Mouse (Mus musculus) ES-Bruce4 (cell line): ENCODE results near the gene Cux1. TPM values are rescaled to one million over a fixed set of nuclear protein-coding genes. Genes with fewer than 3 reads are reported as not detected.

Experiments used
- H3K27ac ChIP-seq: 2 replicates; pipeline ENCODE4 v1.5.1; 2012; ENCODE audit warnings: low read length, inconsistent platforms; ENCODE audit not compliant: insufficient read depth
- H3K27me3 ChIP-seq: 2 replicates; pipeline ENCODE4 v1.6.1; 2012; ENCODE audit warnings: mild to moderate bottlenecking, low read length, inconsistent platforms; ENCODE audit not compliant: control insufficient read depth, poor library complexity, insufficient read depth, severe bottlenecking
- H3K36me3 ChIP-seq: 2 replicates; pipeline ENCODE4 v1.6.1; 2012; ENCODE audit warnings: inconsistent platforms, mild to moderate bottlenecking, low read length, moderate library complexity; ENCODE audit not compliant: control insufficient read depth, poor library complexity, insufficient read depth, severe bottlenecking
- H3K4me1 ChIP-seq: one replicate; pipeline ENCODE4 v1.8.1; 2011; ENCODE audit warnings: low read length; ENCODE audit not compliant: control insufficient read depth, insufficient read depth
- H3K4me3 ChIP-seq: 2 replicates; pipeline ENCODE4 v1.5.1; 2011; ENCODE audit warnings: low read depth, mild to moderate bottlenecking, low read length
- H3K9ac ChIP-seq: 2 replicates; pipeline ENCODE4 v1.6.1; 2012; ENCODE audit warnings: low read depth, mild to moderate bottlenecking, inconsistent platforms; ENCODE audit not compliant: poor library complexity, severe bottlenecking
- H3K9me3 ChIP-seq: replicated peaks from 2 replicates; pipeline ENCODE4 v1.6.1; 2012; ENCODE audit warnings: mild to moderate bottlenecking, low read length, inconsistent platforms; ENCODE audit not compliant: control insufficient read depth, poor library complexity, insufficient read depth, severe bottlenecking
- CTCF ChIP-seq: IDR thresholded peaks from one replicate; pipeline ENCODE4 v1.8.1; 2011; ENCODE audit warnings: low read depth, low read length
- EP300 ChIP-seq: IDR thresholded peaks from 2 replicates; pipeline ENCODE4 v1.6.1; 2011; ENCODE audit warnings: low read depth, low read length; ENCODE audit not compliant: insufficient read depth
- POLR2A ChIP-seq: IDR thresholded peaks from one replicate; pipeline ENCODE4 v1.8.1; 2011; ENCODE audit warnings: low read length; ENCODE audit not compliant: insufficient read depth
- polyA plus RNA-seq: library from polyadenylated mRNA; stranded (reverse); fragments of >200 nt; gene quantifications from 2 replicates; pipeline ENCODE4 v1.2.4, GENCODE M21; 2011; ENCODE audit warnings: low read depth; ENCODE audit not compliant: missing spikeins, insufficient read depth, insufficient read length

Gene Cux1
- polyA plus RNA-seq, 1 experiment, result 37.0 TPM

GRCm38 (mm10) chr5:136494288-136494687, 73.0 kb downstream of the Cux1 start:
- Histone ChIP-seq H3K4me3 (no peak overlapping the region), H3K4me1 (no peaks in the 10 kb centered on the region), H3K36me3 (no peaks in the 10 kb centered on the region), H3K9me3 (no peaks in the 10 kb centered on the region), H3K9ac (no peak overlapping the region), H3K27ac (no peak overlapping the region), H3K27me3 (no peaks in the 10 kb centered on the region)
- TF ChIP-seq EP300, result no peak
- TF ChIP-seq CTCF, result no peak
- no peak for TF ChIP-seq POLR2A

GRCm38 (mm10) chr5:136489450-136489849, 77.8 kb downstream of the Cux1 start:
- Histone ChIP-seq H3K27ac (no peak overlapping the region), H3K9me3 (no peaks in the 10 kb centered on the region), H3K9ac (no peak overlapping the region), H3K27me3 (no peaks in the 10 kb centered on the region), H3K36me3 (no peaks in the 10 kb centered on the region), H3K4me1 (no peaks in the 10 kb centered on the region), H3K4me3 (no peak overlapping the region)
- TF ChIP-seq CTCF (no peak), POLR2A (no peak), EP300 (no peak)

GRCm38 (mm10) chr5:136488721-136489120, 78.6 kb downstream of the Cux1 start:
- Histone ChIP-seq H3K4me3 (no peak overlapping the region), H3K4me1 (no peaks in the 10 kb centered on the region), H3K36me3 (no peaks in the 10 kb centered on the region), H3K27me3 (no peaks in the 10 kb centered on the region), H3K9me3 (no peaks in the 10 kb centered on the region), H3K9ac (no peak overlapping the region), H3K27ac (no peak overlapping the region)
- TF ChIP-seq CTCF (no peak), POLR2A (no peak), EP300 (no peak)

DNA sequence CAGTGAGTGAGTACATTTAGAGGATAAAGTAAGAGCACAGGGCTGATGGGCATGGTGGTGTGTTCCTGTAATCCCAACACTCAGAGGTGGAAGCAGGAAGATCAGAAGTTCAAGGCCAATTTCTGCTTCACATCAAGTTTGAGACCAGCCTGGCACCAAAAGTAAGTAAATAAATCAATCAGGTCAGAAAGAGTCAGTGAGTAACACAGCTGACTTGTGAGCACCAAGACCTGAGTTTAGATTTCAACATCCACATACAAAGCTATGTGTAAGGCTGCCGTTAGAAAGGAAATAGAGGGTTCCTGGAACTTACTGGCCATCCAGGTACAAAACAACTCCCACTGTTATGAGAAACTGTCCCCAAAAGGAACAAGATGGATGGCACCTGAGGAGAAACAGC, 79.1 kb downstream of the Cux1 start:
- Histone ChIP-seq H3K9ac (no peak overlapping the region), H3K27ac (no peak overlapping the region), H3K4me3 (no peak overlapping the region), H3K9me3 (no peaks in the 10 kb centered on the region), H3K27me3 (no peaks in the 10 kb centered on the region), H3K36me3 (no peaks in the 10 kb centered on the region), H3K4me1 (no peaks in the 10 kb centered on the region)
- TF ChIP-seq POLR2A (no peak), EP300 (no peak), CTCF (no peak)

DNA sequence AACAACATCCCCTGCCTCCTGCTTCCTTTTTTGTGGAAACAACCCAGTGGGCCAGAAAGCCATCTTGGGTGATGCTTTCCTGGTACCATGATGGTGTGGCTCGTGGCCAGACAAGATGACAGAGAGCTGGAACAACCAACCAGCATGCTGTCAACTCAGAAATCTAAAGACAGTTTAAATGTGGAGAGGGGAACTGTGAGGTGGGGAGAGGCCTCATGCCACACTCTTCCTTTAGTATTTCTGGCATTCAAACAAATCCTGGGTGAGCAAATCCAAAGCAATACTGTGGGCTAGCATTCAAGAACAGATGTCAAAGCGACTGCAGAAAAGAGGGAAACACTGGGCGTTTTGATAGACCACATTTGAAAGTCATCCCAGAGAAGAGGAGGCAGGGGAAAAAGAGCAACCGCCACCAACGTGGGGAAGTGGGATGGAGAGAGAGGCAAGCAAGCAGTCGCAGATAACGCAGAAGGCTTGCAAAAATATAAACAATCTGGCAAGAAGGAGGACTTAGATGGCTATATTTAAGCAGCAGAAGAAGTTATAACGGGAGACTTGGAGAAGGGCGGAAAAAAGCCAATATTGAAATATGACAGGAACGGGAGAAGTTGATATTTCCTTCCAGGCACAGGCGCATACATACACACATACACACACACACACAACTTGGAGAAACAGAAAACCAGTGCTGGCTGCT, 79.7 kb downstream of the Cux1 start:
- H3K36me3 ChIP-seq, result no peaks in the 10 kb centered on the region
- no peaks in the 10 kb centered on the region for H3K4me1 ChIP-seq
- no peak overlapping the region for H3K9ac ChIP-seq
- TF ChIP-seq POLR2A, result no peak
- no peak for TF ChIP-seq CTCF
- no peak for TF ChIP-seq EP300
- H3K27me3 ChIP-seq, result no peaks in the 10 kb centered on the region
- no peak overlapping the region for H3K27ac ChIP-seq
- no peak overlapping the region for H3K4me3 ChIP-seq
- no peaks in the 10 kb centered on the region for H3K9me3 ChIP-seq

DNA sequence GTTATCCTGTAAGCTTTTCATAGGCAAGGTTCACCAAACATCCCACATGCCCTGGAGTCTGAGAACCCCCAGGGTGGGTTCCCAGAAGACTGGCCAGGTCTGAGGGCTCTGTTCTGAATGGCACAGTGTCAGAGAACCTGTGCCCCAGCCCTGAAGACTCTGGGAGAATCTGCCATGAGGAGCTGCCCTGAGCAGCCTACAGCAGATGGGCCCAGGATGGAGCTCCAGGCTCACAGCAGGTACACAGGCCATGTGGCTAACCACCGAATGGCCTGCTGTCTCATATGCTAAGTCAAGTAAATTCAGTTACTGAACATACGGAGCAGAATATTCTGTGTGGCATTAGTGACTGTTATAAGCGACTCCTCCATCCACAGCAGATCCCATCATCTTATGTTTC, 80.9 kb downstream of the Cux1 start:
- no peaks in the 10 kb centered on the region for H3K27me3 ChIP-seq
- H3K9me3 ChIP-seq, result no peaks in the 10 kb centered on the region
- no peak overlapping the region for H3K9ac ChIP-seq
- no peak overlapping the region for H3K4me3 ChIP-seq
- TF ChIP-seq POLR2A (no peak), EP300 (no peak), CTCF (no peak)
- no peaks in the 10 kb centered on the region for H3K36me3 ChIP-seq
- no peak overlapping the region for H3K27ac ChIP-seq
- H3K4me1 ChIP-seq, result no peaks in the 10 kb centered on the region
